Mouse (Mus musculus) layer of hippocampus, adult 9-11 months (tissue): ENCODE results near the gene Lilr4b.
"Not testable (repeated sequence)": the region's sequence is repeated elsewhere in the genome, so short reads cannot be mapped to it uniquely, and the experiment has no call there.

Experiments used
- DNase-seq: peaks from one replicate; pipeline ENCODE4 v3.0.0; 2022

Gene Lilr4b

DNA sequence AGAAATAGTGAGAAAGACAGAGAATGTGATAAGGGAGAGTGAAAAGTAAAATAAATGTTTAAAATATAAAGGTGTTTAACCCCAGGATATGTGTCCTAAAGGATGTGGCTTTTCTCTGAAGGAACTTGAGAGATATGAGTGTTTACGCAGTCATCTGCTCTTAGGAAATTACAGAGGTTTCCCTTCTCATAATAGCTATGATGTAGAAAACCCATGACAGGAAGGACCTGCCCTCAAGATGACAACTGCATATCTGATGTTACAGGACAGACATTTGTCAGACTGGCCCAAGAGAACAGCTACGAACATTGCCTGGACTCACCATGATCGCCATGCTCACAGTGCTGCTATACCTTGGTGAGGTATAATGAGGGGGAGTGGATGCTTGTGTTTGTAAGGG is at the start of gene Lilr4b, which contains the start of gene Gm49339:
Gene Lilr4b (plus strand): TSS at position 236 of the 400 bp plus-strand sequence.
Gene Gm49339 (plus strand): TSS at position 216 of the 400 bp plus-strand sequence.
- DNase-seq: not testable (repeated sequence)

DNA sequence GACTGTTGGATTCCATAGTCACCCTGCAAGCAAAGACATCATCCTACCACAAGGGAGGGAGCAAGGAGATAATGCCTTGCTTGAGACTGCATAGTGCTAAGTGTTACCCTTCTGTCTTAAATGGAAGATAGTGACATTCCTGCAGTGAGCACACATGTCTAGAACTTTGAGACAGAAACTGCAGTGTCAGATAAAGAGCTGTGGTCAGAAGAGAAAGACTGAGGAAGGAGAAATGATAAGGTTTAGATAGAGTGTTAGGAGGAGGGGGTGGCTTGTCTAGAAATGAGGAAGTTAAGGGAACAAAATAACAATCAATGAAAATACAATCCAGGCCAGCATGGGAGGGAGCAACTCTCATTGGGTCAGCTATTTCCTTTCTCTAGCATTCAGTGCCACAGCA is 47.5 kb upstream of the Lilr4b start:
- no peak for DNase-seq

DNA sequence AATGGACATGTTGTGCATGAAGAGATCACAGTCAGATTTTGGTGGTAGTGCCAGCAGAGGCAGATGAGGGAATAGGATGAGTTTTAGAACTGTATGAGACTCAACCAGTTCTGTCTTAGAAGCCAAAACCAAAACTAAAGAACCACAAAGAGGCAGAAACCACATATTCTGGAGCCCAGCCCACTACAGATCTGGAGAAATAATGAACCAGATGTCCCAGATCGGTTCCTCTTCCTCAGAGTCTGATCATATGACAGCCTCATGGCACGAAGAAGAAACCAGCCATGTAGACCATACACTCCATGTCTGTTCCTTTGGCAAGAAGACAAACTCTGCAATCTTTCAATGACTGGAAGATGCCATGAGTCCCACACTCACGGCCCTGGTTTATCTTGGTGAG is 44.7 kb upstream of the Lilr4b start:
- no peak for DNase-seq

- no peak for DNase-seq
Observed at GRCm38 (mm10) chr10:51451610-51452009, 28.8 kb upstream of the Lilr4b start.

- DNase-seq: peak; percentile 42
Observed at GRCm38 (mm10) chr10:51453616-51454298, 26.7 kb upstream of the Lilr4b start.

DNA sequence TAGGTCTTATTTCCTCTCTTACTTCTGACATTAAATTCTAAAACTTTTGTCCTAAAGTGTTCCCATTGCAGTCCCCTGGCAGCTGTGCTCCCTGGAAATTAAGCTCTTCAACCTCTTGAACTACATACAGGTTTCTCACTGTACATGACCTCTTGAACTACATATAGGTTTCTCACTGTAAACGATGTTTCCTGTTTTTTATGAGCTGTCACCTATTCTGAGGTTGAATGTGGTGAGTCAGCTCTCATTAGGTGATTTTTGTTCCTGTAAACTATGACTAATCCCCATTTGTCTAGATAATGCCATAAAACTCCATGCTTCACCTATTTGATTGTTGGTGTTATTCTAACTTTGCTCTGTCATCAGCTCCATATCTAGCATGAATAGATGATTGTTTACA is 26.1 kb upstream of the Lilr4b start:
- no peak for DNase-seq

DNA sequence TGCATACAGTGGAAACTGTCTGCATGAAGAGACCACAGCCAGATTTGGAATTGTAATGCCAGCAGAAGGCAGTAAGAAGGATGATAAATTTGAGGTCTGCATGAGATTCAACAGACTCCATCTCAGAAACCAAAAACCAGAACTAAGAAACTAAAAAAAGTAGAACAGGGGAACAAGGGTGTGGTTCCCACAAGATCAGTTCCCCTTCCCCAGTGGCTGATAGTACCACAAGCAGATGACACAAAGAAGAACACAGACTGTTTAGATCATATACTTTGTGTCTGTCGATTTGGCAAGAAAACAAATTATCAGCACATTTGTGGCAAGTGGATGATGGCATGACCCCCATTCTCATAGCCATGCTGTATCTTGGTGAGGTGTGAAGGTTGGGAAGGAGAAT is 24.7 kb upstream of the Lilr4b start:
- peak; percentile 30 for DNase-seq

DNA sequence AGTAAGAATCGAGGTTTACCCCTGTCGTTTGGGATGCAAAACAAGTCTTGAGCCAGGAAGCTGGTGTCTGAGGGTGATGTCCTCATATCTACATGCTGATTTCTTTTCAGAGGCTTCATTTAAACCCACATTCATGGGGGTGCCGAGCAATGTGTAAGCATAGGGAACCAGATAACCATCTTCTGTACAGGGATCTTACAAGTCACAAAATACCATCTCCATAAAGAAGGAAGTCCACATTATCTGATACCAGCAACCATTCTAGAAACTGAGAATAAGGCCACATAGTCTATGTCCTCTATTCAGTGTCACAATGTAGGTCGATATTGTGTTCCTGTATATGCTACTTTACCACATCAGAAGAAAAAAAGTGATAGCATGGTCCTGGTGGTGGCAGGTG is 24.1 kb upstream of the Lilr4b start:
- DNase-seq: no peak

- not testable (repeated sequence) for DNase-seq
Observed at GRCm38 (mm10) chr10:51463800-51464199, 16.6 kb upstream of the Lilr4b start.

DNA sequence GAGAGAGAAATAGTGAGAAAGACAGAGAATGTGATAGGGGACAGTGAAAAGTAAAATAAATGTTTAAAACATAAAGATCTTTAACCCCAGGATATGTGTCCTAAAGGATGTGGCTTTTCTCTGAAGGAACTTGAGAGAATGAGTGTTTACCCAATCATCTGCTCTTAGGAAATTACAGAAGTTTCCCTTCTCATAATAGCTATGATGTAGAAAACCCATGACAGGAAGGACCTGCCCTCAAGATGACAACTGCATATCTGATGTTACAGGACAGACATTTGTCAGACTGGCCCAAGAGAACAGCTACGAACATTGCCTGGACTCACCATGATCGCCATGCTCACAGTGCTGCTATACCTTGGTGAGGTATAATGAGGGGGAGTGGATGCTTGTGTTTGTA is 10.3 kb downstream of the Lilr4b start, which contains the start of gene Lilrb4a:
Gene Lilrb4a (plus strand): TSS at position 266 of the 400 bp plus-strand sequence.
- DNase-seq: not testable (repeated sequence)

DNA sequence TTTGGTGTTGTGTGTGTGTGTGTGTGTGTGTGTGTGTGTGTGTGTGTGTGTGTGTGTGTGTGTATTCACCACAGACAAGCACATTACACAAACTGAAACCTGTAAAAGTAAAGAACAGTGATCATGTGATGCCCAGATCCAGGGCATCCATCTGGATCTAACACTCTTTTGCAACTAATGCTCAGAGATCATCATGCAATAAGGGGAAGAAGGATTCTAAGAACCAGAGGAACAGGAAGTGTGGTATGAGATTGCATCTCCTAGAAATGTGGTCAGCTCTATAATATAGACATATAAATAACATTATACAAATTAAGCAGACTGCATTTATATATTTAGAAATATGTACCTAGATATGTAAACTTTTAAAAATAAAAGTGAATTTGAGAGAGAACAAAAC is 39.6 kb downstream of the Lilr4b start:
- no peak for DNase-seq

- DNase-seq: no peak
Observed at GRCm38 (mm10) chr10:51521453-51521852, 41.0 kb downstream of the Lilr4b start.

DNA sequence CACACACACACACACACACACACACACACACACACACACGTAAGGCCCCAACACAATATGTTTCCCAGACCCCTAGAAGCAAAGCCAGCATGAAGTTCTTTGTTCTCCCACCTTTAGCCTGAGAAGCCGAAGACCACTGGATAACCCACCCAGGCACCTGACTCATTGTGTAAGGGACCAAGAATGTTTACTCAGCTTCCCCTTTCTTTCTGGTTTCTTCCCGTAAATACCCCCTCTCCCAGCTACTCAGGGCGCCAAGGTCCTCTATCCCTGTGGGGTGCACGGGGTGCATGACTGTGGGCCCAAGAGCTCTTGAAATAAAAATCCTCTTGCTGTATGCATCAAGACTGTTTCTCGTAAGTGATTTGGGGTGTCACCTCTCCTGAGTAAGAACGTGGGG is 45.7 kb downstream of the Lilr4b start:
- DNase-seq: peak; percentile 15

DNA sequence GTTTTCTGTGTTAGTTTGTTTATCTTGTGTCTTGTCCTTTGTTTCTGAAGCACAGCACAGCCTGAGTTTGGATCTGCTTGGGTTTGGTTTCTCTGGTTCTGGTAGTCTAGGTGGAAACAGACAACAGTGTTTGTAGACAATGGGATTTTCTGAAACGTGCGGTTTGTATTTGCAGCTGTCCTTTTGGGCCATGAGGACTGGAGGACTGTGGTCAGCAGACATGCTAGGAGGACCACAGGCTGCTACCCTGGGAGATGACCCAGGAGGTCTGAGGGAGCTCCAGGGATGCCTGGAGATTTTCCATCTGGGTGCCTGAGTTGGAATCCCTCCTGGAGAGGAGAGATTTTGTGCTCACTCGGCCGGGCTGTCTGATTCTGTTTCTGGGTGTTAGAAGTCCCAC is 46.2 kb downstream of the Lilr4b start:
- DNase-seq: no peak

- peak; percentile 30 for DNase-seq
Observed at GRCm38 (mm10) chr10:51528840-51529434, 48.5 kb downstream of the Lilr4b start.

GRCm38 (mm10) chr10:51529497-51529896 is 49.1 kb downstream of the Lilr4b start:
- DNase-seq: no peak

DNA sequence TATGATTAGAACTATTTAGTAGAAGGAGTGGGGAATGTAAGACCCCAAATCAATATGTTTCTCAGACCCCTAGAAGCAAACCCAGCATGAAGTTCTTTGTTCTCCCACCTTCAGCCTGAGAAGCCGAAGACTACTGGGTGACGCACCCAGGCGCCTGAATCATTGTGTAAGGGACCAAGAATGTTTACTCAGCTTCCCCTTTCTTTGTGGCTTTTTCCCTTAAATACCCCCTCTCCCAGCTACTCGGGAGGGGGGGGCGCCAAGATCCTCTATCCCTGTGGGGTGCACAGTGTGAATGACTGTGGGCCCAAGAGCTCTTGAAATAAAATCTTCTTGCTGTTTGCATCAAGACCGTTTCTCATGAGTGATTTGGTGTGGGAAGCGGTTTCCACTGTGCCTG is 50.4 kb downstream of the Lilr4b start:
- peak; percentile 14 for DNase-seq
